Mouse (Mus musculus): ENCODE results near the gene Aff3.

Aff3 gene

DNA sequence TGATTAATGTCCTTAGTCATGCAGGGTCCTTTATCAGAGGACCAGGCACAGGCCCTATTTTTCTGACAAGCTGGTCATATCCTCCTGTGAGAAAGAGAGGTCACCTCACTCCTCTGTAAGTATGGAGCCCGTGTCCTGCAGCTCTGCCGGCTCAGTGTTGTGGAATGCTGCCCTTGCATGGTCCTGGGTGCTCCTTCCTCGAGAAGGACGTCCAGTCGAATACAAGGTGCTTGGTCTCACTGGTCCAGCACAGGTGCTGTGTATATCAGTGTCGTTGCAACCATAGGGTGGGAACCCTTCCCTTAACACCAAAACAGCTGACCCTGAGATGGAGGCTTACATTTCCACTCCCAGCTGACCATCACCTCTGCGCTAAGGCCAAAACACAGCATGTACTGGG, 280.7 kb downstream of the Aff3 start:
- DNase-seq = no peak

DNA sequence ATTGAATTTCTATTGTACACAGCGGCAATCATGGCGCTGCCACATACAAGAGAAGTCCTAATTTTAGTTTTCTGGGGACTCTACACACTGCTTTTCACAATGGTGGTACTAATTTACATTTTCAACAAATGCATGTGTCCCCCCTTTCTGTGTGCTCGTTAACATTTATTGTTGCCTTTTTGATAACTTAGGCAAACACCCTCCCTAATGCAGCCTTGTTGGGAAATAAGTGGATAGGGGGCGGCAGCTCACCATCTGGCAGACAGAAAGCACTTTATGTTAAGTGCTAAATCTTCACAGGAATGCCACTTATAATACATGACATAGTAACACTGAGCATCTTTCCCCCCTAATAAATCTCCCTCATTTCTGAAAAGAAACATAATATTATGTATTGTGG, 282.1 kb downstream of the Aff3 start:
- no peak for DNase-seq

DNA sequence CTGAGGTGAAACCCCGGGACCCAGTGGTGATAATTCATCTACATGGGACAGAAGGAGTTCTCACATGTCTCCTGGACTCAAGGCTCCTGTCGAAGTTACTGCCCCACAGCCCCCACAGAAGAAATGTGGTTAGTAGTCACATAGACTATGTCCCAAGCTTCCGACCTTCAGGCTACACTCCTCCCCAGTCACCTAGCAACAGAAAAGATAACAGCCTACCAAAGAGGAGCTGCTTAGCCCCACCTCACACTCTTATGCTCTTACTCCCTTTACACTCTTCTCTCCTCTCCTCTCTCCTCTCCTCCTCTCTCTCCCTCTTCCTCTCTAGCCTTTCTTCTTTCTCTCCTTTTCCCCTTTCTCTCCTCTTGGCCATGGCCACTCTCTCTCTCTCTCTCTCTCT, 286.8 kb downstream of the Aff3 start:
- no peak for DNase-seq

DNA sequence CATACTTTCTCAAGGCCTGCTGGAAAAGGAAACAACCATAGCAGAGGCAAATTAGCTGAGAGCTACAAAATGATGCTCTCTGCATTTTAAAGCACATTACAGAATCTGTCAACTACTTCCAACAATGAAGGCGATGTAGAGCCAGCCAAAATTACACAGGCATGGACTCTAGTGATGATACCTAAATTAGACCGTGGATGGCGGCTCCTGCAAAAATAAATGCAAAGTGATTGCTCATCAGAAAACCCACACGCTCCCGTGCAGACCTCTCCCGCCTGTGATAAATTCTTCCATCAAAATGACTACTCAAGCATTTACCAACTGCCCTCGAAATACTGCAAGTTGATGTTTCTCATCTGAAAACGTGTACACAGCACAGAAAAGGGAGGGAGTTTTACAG, 295.6 kb downstream of the Aff3 start:
- DNase-seq = no peak

DNA sequence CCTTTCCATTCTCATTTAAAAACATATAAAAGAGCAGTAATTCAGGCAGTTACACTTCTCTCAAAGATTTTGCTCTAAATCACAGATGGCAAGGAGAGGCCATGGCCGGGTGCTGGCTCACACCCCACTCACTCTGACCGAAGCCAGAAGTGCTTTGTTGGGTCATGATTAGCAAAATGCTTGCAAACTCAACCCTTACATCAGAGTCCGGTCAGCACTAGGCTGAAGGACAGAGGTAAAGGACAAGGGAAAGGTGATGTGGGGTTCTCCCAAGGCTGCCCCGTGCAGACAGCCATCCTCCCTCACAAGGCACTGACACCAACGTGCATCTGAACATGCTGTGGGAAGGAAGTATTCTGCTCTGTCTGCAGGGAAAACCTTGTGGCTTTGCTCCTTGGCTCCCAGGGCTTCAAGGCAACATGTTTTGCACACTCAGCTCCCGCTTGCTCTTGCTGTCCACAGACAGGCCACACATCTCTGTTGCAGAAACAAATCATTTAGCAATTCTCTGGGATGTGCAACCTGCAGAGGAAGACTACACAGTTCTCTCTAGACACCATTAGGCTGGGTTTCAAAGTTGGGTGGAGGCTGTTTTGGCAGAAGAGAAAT, 296.6 kb downstream of the Aff3 start:
- no peak for DNase-seq

DNA sequence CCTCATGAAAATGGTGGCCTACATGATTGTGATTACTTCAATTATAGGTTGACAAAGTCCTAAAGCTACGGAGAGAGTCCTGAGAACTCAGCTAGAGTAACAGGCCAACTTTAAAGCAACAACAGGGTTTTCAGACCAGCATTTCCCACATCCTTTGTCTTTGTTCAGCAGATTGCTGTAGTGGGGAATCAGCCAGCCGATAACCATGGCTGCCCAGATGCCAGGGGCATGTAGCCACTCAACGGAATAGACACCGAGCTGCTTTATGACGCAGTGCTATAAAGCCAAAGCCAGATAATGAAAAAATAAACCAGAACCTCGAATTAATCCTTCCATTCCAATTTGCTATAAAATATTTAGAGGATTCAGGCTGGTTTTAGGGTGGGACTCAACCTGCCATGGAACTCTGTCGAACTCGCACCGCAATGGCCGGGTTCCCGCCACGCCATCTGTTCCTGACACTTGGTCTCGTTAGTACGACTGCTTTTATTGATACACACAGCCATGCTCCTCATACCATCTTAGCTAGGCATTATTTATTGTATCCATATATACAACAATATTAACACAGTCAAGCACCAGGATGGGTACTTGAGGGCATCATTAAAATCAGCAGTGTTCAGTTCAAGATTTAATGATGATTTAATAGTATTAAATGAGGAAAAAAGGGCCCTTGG, 297.2 kb downstream of the Aff3 start:
- DNase-seq = no peak

DNA sequence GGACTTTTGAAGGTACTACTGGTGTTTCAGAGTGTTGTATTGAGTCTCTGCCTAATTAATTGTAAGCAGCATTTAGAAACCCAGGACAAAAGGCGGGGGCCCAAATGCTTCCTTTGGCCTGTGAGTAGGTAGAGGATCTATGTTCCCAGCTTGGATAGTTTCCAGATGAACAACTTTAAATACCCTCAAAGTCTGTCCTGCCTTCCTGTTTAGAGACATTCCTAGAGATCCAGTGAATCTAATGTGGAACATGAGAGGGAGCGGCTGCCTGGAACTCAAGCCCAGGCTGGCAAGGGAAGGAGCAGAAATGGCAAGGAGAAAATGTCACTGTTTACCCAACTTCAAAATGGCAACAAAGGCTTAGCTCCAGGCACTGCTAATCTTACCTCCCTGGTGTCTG, 300.9 kb downstream of the Aff3 start:
- DNase-seq = no peak

DNA sequence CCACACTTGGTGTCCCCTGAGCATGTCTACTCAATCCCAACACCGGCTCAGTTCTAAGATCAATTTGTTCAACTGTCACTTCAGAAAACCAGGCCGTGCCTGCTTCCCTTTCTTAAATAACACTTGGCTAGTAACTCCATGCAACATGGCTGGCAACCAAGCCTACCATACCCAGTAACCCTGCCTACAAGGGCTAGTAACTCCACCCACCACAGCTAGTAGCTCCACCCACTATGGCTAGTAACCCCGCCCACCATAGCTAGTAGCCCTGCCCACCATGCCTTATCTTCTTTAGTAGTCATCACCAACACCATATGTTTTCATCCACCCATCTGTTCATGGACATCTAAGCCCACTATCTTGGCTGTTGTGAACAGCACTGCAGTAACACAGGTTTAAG, 302.5 kb downstream of the Aff3 start:
- DNase-seq = no peak

DNA sequence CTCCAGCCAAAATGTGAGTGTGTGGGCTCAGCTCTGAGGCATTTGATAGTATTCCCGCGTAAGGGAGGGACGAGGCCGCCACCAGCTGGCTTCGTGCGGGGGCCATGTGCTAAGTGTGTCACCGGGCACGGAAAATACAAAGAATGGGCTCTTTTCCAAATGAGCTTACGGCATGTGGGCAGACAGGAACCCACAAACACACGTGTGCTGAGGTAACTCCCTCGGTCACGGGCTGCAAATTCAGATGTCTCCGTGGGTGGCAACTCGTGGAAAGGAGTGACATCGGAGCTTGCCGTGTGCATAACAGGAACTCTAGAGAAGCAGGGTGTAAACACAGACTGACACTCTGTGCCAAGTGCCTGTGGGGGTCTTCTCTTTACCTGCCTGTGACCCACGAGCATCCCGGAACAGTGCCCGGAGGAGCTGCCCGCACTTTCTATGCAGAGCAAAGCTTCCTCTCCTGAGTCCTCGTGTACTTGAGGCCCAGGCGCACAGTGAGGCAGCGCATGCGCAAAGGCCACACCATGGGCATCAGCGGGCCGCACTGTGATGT, 305.9 kb downstream of the Aff3 start:
- peak; percentile 12 to 59 for DNase-seq

DNA sequence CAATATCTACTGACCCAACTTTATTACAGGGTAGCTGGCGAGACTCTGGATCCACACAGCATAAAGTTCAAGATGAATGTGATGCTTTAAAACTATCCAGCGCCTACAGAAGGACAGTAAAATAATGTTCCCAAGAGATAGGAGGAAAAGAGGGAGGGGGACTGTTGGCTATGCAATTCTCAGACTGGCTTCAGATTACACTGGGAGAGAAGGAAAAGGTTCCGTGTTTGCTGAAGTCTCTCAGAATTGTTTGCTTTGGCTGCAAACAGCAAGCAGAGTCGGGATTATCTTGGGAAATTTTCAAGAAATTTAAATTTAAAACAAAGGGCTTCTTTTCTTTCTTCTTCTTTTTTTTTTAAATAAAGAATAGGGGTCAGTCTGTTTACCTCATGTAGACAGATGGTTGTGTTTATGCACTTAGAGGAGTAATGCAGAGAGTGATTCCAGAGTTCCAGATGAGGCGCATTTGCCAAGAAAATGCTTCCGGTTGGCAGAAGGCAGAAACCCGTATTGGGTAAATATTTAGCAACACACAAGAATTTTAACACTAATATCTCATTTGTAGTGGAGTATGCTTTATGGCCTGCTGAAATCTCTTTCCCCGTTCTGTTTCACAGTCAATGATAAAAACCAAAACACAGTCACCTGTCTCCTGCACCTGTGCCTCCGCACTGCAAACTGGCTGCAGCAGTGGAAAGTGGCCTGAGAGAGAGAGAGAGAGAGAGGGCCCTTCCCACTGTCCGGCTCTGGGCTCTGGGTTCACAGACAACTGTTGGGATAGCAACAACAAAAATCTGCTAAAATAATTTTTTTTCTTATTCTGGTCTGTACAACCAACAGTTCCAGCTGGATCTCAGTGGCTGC, 306.6 kb downstream of the Aff3 start:
- DNase-seq = peak; percentile 47 to 68

DNA sequence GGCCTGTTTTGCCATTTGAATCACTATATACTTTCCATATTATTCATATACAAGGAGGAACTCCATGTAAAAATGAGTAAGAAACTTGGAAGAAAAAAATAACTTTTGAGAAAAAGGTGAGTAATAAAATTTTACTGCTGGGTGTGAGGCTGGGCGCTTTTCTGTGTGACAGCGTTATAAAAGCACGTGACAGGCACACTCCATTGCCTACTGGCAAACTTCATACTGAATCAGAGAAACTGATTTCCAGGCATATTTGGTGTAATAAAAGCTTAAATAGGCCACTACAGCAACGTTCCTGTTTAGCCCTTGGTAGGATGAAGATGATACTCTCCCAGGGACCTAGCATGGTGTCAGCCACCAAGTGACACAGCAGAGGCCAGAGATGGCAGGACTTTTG, 310.2 kb downstream of the Aff3 start:
- DNase-seq = no peak

DNA sequence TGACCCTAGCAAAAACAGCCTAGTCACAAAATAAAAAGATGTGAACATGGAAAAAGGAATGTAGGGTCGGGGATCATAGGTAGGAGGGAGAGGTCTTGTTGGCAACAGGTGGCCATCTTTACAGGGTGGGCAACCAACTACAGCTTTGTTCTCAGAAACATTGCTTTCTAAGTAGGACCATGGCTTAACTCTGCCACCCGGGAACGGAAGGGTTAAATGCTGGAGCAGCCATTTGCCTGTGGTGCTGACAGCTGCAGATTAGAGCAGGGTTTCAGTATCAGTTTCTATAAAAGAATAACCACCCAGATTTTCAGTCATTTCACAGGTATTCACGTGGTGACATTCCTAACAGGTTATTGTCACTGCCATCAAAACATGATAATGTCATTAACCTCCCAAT, 317.4 kb downstream of the Aff3 start:
- DNase-seq = no peak

DNA sequence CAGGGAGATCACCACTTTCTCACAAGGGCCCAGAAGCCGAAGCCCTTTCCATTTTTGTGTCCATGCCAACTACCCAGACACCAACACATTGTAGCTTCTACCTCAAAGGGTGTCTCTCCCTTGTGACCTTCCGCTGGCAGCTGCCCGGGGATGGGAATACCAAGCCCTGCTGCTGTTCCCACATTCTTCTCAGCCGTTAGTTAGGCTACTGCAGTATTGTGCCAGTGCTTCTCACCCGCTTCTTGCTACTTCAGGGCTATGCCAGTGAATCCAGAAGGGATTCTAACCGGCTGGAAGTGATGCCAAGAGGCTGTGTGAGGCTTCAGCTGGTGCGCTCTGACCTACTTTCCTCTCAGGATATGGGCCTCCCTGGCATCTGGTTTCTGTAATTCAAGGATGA, 330.5 kb downstream of the Aff3 start:
- no peak for DNase-seq

DNA sequence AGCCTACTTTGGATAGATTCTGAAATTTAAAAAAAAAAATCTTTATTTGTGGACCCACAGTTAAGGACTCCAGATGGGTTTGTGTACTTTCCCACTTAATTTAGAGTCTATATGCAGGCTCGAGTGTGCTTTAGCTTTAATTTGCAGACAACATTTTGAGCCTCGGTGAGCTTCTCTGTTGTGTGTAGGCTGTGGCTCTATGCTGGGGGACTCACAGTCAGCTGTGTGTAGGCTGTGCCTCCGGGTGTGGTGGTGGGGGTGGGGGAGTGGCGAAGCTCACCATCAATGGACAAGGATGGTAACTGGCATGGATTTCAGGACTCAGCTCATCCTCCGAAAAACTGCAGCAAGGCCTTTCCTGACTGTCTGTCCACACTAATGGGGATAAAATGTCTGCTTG, 331.8 kb downstream of the Aff3 start:
- no peak for DNase-seq

DNA sequence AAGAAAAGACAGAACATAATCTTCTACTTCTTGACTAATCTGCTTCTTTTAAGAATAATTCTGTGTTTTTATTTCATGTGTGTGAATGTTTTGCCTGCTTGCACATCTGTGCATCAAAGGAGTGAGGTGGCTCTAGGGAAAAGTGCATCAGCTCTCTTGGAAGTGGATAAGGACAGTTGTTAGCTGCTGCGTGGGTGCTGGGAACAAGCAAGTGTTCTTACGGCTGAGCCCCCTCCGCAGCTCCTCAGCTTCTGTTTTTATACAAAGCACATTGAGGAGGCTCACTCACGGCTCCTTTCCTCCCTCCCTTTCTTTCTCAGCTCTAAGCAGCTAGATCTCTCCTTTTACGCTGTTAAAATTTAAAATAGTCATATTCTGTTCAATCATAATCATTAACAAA, 340.5 kb downstream of the Aff3 start:
- no peak for DNase-seq

DNA sequence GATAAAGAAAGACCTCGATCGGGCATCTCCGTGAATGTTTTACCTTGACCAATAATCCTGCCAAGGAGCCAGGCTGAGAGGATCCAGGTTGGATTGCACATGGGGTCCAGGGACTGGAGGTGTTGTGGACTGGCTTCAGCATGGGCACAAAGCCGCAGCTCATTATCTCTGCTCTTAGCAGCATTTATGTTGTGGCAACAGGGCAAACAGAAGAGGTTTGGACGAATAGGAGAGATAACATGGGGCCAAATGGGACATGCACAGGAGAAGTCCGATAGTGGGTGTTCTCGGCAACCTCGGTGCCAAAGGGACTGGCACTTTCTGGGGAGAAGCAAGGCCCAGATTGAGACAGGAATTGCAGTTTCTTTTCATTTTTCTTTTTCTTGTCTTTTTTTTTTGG, 342.9 kb downstream of the Aff3 start:
- DNase-seq = no peak

DNA sequence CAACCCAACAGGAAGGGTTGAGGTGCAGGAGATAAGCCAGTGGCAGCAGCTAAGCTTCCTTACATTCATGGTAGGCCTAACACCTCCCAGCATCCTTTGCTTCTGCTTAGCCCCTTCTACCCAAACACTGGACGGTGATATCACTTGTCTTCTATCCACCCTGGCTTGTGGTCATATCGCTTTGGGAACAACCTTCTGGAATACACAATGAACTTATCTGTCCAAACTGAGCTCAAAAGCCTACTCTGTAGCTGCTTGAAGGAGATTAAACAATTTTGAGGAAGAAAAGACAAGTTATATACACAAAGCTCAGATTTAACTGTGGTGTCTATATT, 343.8 kb downstream of the Aff3 start:
- no peak for DNase-seq

DNA sequence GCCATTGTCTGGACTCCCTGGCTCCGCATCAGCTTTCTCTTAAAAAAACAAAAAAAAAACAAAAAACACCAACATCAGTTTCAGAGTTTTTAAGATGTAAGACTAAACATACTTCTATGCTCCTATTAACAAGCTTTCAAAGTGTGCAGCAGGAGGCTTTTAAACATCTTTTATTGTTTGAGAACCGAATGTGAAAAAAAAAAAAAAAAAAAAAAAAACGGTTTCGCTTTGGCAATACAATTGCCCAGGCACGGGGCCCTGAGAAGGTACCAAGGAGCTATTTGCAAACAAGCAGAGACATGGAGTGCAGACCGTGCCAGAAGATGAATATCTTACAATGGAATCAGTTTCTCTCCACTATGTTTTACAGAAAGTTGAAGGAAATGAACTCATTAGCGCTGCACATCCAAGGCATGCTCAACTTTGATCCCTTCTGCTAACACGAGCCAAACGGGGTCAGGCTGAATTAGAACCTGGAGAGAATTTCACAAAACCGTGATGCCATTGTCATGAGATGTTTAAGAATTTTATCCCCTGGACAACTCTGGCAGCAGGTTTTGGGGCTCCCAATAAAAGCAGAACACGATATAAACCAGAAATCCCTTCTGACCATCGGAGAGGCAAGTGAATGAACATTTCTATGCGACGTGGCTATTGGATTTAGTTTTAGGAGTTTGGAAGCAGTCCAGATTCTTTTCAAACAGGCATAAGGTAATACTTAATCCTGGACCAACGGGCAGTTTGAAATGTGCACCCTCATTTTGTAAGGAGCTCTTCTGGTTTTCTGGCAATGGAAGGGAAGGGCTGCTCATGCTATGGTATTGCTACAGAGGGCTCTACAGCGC, 344.4 kb downstream of the Aff3 start:
- DNase-seq = no peak

DNA sequence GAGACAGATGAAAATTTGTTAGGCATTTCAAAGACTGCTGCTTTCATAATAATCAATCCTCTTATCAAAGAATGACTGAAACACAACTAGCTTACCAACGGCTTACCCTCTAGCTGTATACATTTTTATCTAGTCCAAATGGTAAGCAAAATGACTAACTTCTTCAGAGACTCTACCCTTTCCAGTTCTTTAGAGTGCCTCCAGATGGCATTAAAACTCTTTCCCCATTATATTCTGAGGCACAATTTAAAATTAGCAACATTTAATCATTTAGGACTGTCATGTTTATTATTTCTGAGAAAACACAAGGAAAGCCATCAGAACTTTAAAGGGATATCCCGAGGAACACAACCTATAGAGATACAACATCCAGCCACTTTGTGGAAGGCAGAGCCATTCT, 346.1 kb downstream of the Aff3 start:
- DNase-seq = no peak

DNA sequence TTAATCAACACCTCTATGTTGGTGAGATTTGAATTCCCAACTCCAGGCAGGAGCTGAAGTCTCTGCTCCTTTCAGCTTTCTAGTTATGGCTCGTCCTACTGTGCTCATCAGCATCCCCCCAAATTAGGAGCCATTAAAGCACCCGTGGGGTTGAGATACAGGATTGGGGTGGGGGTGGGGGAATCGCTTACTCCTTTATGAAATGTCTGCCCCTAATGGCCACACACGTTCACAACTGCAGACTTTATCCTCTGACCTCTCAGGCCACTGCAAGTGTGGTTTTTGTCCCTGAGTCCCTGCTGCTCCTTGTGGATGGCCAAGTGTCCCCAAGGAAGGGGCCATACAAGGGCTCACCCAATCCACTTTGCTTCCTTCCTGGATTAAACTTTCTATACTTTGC, 348.8 kb downstream of the Aff3 start:
- no peak for DNase-seq

DNA sequence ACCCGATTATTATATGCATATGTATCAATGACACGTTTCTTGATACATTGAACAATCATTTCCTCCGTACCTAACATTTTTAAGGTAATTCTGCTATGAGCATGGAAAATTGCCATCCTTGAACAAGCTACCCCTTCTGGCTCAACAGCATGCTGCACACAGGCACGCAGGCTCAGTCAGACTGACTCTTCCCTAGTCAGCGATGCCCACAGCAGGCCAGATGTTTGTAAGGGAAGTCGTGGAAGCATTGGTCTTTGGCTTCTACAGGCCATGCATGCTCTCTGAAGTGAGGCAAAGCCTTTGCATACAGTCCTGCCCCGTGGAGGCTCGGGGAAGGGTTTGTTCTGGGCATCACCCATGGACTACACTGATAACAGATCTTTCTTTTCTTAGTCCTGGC, 354.3 kb downstream of the Aff3 start:
- DNase-seq = no peak

DNA sequence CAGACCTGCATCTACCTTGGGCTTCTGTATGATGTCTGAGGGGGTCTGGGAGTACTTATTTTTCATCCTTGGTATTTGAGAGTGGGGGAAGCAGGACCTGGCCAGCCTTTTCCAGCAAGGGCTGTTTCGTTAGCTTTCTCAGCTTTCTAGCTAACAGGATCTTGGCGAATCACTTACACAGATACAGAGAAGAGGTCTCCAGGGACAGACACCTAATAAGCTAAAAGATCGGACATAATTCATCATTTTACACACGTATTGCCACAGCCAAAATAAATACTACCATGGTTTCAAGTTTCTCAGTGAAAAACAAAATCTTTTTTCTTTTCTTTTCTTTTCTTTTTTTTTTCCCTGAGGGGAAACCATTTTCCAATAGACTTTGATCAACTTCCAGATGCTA, 354.7 kb downstream of the Aff3 start:
- no peak for DNase-seq

DNA sequence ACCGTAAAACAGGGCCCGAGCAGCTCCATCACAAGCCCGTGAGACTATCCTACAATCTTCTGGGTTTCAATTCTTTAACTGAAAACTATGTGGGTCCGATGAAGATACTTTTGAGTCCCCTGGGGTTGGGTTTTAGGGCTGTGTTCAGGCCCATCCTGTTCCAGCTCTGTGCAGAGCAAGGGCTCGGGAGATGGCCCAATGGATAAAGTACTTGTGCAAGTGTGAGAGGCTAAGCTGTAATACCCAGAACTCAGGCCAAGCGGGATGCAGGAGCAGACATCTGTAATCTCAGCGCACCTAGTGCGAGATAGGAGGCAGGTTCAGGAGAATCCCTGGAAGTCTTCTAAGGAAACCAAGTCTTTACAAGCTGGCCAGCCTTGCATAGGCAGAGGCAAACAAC, 355.4 kb downstream of the Aff3 start:
- DNase-seq = no peak

Data from lung, postnatal 4 days (tissue).